Mouse (Mus musculus) midbrain, embryonic 11.5 days (tissue): Measurements from ENCODE around the gene Prss58. TPM values are rescaled to one million over a fixed set of nuclear protein-coding genes. Genes with fewer than 3 reads are reported as not detected.

Experiments
- ATAC-seq: fragments of 200-750 bp; cut with Nextera tagmentation; 2 replicates; pipeline ENCODE4 v1.8.0; 2017; ENCODE audit warnings: moderate TSS enrichment, moderate library complexity; ENCODE audit not compliant: low FRiP score
- DNase-seq: peaks from one replicate; pipeline ENCODE4 v3.0.0; 2015; ENCODE audit warnings: low spot score; ENCODE audit errors: missing footprints
- H3K27ac ChIP-seq: fragments of 300-500 bp; sonication (generic); 2 replicates; pipeline ENCODE4 v1.5.1; 2014; ENCODE audit warnings: low read depth, low read length
- H3K27me3 ChIP-seq: fragments of 300-500 bp; sonication (generic); 2 replicates; pipeline ENCODE4 v1.6.1; 2014; ENCODE audit warnings: mild to moderate bottlenecking, low read length, moderate library complexity, mixed read lengths; ENCODE audit not compliant: control insufficient read depth, insufficient read depth
- H3K36me3 ChIP-seq: fragments of 300-500 bp; sonication (generic); 2 replicates; pipeline ENCODE4 v1.6.1; 2014; ENCODE audit warnings: mild to moderate bottlenecking, low read length, moderate library complexity, mixed read lengths; ENCODE audit not compliant: control insufficient read depth, insufficient read depth
- H3K4me1 ChIP-seq: fragments of 300-500 bp; sonication (generic); 2 replicates; pipeline ENCODE4 v1.6.1; 2014; ENCODE audit warnings: low read length; ENCODE audit not compliant: control insufficient read depth, insufficient read depth
- H3K4me2 ChIP-seq: fragments of 300-500 bp; sonication (generic); 2 replicates; pipeline ENCODE4 v1.6.1; 2014; ENCODE audit warnings: mild to moderate bottlenecking, moderate library complexity
- H3K4me3 ChIP-seq: fragments of 300-500 bp; sonication (generic); 2 replicates; pipeline ENCODE4 v1.5.1; 2014; ENCODE audit warnings: low read depth, low read length
- H3K9ac ChIP-seq: fragments of 300-500 bp; sonication (generic); 2 replicates; pipeline ENCODE4 v1.6.1; 2014; ENCODE audit warnings: low read length
- H3K9me3 ChIP-seq: fragments of 300-500 bp; sonication (generic); 2 replicates; pipeline ENCODE4 v1.6.1; 2016; ENCODE audit warnings: low read length; ENCODE audit not compliant: control insufficient read depth
- WGBS: fragments of 180-500 bp; shearing (Covaris S2); extraction: QIAGEN DNeasy Blood & Tissue Kit; methylation state at CpG from one replicate; pipeline ENCODE4 v1.1.7; 2014; 5-methylcytosine and 5-hydroxymethylcytosine counted together
- polyA plus RNA-seq: library from polyadenylated mRNA; unstranded; fragments of >200 nt; fragmentation: Nextera tagmentation; extraction: Ambion mirVana; gene quantifications from 2 replicates; pipeline ENCODE4 v1.2.1, GENCODE M21; 2014

The Prss58 gene
- polyA plus RNA-seq = not detected in 2 replicates

GRCm38 (mm10) chr6:40900287-40900686, at the start of gene Prss58:
Gene Prss58 (minus strand): TSS chr6:40900387.
- H3K9ac ChIP-seq = no peak within 1 kb of the TSS
- no peak within 1 kb of the TSS for H3K27ac ChIP-seq
- no peaks in the 10 kb centered on the region for H3K4me1 ChIP-seq
- H3K4me3 ChIP-seq = no peak within 1 kb of the TSS
- H3K36me3 ChIP-seq = no peaks in the 10 kb centered on the region
- no peaks in the 10 kb centered on the region for H3K9me3 ChIP-seq
- H3K27me3 ChIP-seq = no peaks in the 10 kb centered on the region
- H3K4me2 ChIP-seq = no peak within 1 kb of the TSS
- ATAC-seq (no peak), DNase-seq (no peak)

- 94% methylated on average over 10 of the region's 10 CpGs for WGBS
- no peak for DNase-seq
These were observed 40.3 kb upstream of the Prss58 start, which contains the start of gene 1700074P13Rik for GRCm38 (mm10) chr6:40940457-40940856. Gene 1700074P13Rik (minus strand): TSS chr6:40940557.

GRCm38 (mm10) chr6:40919954-40920353, 19.8 kb upstream of the Prss58 start:
- H3K4me2 ChIP-seq = no peak overlapping the region
- H3K27ac ChIP-seq = no peak overlapping the region
- ATAC-seq (no peak), DNase-seq (no peak)
- no peaks in the 10 kb centered on the region for H3K27me3 ChIP-seq
- 87% methylated on average over 4 of the region's 4 CpGs for WGBS
- no peaks in the 10 kb centered on the region for H3K4me1 ChIP-seq
- H3K4me3 ChIP-seq = no peak overlapping the region
- H3K9me3 ChIP-seq = no peaks in the 10 kb centered on the region
- no peaks in the 10 kb centered on the region for H3K36me3 ChIP-seq
- H3K9ac ChIP-seq = no peak overlapping the region

More at GRCm38 (mm10) chr6:40940457-40940856, 40.3 kb upstream of the Prss58 start, which contains the start of gene 1700074P13Rik:
- no peaks in the 10 kb centered on the region for H3K36me3 ChIP-seq
- no peak within 1 kb of the TSS for H3K4me2 ChIP-seq
- no peak within 1 kb of the TSS for H3K9ac ChIP-seq
- ATAC-seq = no peak
- no peaks in the 10 kb centered on the region for H3K27me3 ChIP-seq
- H3K9me3 ChIP-seq = no peaks in the 10 kb centered on the region
- no peak within 1 kb of the TSS for H3K27ac ChIP-seq
- H3K4me1 ChIP-seq = no peaks in the 10 kb centered on the region
- no peak within 1 kb of the TSS for H3K4me3 ChIP-seq

- Histone ChIP-seq H3K4me3 (no peak overlapping the region), H3K9me3 (no peaks in the 10 kb centered on the region), H3K9ac (no peak overlapping the region), H3K27me3 (no peaks in the 10 kb centered on the region), H3K4me1 (no peaks in the 10 kb centered on the region), H3K4me2 (no peak overlapping the region), H3K36me3 (no peaks in the 10 kb centered on the region), H3K27ac (no peak overlapping the region)
- DNase-seq = no peak
- ATAC-seq = no peak
- WGBS = 97% methylated on average over 1 of the region's 1 CpGs
These were observed 5.5 kb downstream of the Prss58 start for GRCm38 (mm10) chr6:40894716-40895115.

GRCm38 (mm10) chr6:40893577-40893976, 6.6 kb downstream of the Prss58 start:
- H3K27ac ChIP-seq = no peak overlapping the region
- DNase-seq (peak; percentile 81), ATAC-seq (no peak)
- no peak overlapping the region for H3K9ac ChIP-seq
- H3K27me3 ChIP-seq = no peaks in the 10 kb centered on the region
- no peaks in the 10 kb centered on the region for H3K9me3 ChIP-seq
- no peak overlapping the region for H3K4me3 ChIP-seq
- no peaks in the 10 kb centered on the region for H3K4me1 ChIP-seq
- H3K4me2 ChIP-seq = no peak overlapping the region
- H3K36me3 ChIP-seq = no peaks in the 10 kb centered on the region
- WGBS = 48% methylated on average over 7 of the region's 7 CpGs

- Histone ChIP-seq H3K36me3 (no peaks in the 10 kb centered on the region), H3K27me3 (no peaks in the 10 kb centered on the region), H3K27ac (no peak overlapping the region), H3K9ac (no peak overlapping the region), H3K4me1 (no peaks in the 10 kb centered on the region), H3K9me3 (no peaks in the 10 kb centered on the region), H3K4me3 (no peak overlapping the region), H3K4me2 (no peak overlapping the region)
- WGBS = 81% methylated on average over 4 of the region's 4 CpGs
- ATAC-seq (no peak), DNase-seq (no peak)
These were observed 8.4 kb downstream of the Prss58 start for GRCm38 (mm10) chr6:40891754-40892153.

GRCm38 (mm10) chr6:40890973-40891372, 9.2 kb downstream of the Prss58 start:
- Histone ChIP-seq H3K36me3 (no peaks in the 10 kb centered on the region), H3K4me2 (no peak overlapping the region), H3K4me3 (no peak overlapping the region), H3K27me3 (no peaks in the 10 kb centered on the region), H3K27ac (no peak overlapping the region), H3K4me1 (no peaks in the 10 kb centered on the region), H3K9me3 (no peaks in the 10 kb centered on the region), H3K9ac (no peak overlapping the region)
- no peak for DNase-seq
- WGBS = 87% methylated on average over 1 of the region's 1 CpGs
- ATAC-seq = no peak

- H3K9ac ChIP-seq = no peak within 1 kb of the TSS
- H3K27me3 ChIP-seq = no peaks in the 10 kb centered on the region
- no peak within 1 kb of the TSS for H3K4me3 ChIP-seq
- H3K4me2 ChIP-seq = no peak within 1 kb of the TSS
- H3K4me1 ChIP-seq = no peaks in the 10 kb centered on the region
- no peak for DNase-seq
- ATAC-seq = no peak
- H3K27ac ChIP-seq = no peak within 1 kb of the TSS
- WGBS = 90% methylated on average over 3 of the region's 3 CpGs
- H3K9me3 ChIP-seq = no peaks in the 10 kb centered on the region
- no peaks in the 10 kb centered on the region for H3K36me3 ChIP-seq
These were observed 12.8 kb downstream of the Prss58 start, which contains the start of gene Moxd2 for GRCm38 (mm10) chr6:40887394-40887793. Gene Moxd2 (minus strand): TSS chr6:40887494.

GRCm38 (mm10) chr6:40845283-40845682, 54.9 kb downstream of the Prss58 start:
- DNase-seq (no peak), ATAC-seq (no peak)
- no peaks in the 10 kb centered on the region for H3K4me1 ChIP-seq
- H3K9me3 ChIP-seq = no peaks in the 10 kb centered on the region
- no peaks in the 10 kb centered on the region for H3K27me3 ChIP-seq
- no peak overlapping the region for H3K27ac ChIP-seq
- no peaks in the 10 kb centered on the region for H3K36me3 ChIP-seq
- no peak overlapping the region for H3K4me3 ChIP-seq
- H3K9ac ChIP-seq = no peak overlapping the region
- no peak overlapping the region for H3K4me2 ChIP-seq
